Mouse (Mus musculus) cerebellum, adult 11-12 months (tissue): ENCODE measurements around the gene Vwce.
A peak's percentile ranks its signal among the peaks of the same experiment; 100 is the strongest.

Experiments
- DNase-seq: peaks from one replicate; pipeline ENCODE4 v3.0.0; 2022

Gene Vwce

DNA sequence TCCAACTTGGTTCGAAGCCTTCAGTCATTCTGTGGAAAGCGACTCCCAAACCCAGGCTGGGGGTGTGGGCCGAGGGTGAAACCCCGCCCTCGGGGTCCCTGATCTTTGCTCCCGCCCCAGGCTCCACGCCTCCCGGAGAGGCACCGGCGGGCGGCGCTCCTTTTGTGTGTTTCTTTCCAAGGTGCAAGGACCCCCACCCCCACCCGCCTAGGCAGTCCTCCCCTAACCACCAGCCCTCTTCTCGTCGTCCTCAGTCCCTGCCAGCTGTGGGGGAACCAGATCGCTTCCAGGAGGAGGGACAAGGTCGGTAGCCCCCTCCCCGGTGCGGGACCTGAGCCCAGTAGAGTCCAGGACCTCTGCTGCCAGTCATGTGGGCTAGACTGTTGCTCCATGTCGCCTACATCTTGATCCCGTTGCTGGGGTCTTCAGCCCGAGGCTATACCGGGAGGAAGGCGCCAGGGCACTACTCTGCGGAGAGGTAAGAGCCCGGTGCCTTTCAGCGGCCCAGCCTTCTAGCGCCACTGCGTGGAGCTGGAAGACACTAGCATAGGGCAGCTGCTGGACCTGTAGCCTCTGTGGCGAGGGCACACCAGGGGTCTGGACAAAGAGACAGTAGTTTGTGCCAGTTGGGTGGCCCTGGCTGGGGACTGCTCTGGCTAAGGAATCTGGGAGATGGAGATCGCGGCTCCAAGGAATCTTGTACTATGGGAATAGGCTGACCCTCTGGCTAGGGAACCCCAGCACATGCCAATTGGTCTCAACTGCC, at the start of gene Vwce:
Gene Vwce (plus strand): TSS at position 108 of the 766 bp plus-strand sequence.
- DNase-seq = peak; percentile 57

DNA sequence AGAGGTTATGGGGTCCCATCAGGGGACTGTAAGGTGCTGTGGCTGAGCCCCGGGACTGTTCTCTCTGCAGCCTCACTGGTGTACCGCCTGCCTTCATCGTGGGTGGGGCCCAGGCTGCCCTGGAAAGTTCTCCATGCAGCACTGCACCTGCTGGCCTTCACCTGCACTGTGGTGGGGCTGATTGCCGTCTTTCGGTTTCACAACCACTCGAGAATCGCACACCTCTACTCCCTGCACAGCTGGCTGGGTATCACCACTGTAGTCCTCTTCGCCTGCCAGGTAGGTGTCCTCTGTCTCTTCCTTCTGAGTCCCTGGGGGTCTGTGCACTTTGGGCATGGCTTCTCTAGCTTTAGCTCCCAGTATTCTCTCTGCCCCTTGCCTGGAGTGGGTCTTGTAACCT, 48.9 kb upstream of the Vwce start:
- no peak for DNase-seq

DNA sequence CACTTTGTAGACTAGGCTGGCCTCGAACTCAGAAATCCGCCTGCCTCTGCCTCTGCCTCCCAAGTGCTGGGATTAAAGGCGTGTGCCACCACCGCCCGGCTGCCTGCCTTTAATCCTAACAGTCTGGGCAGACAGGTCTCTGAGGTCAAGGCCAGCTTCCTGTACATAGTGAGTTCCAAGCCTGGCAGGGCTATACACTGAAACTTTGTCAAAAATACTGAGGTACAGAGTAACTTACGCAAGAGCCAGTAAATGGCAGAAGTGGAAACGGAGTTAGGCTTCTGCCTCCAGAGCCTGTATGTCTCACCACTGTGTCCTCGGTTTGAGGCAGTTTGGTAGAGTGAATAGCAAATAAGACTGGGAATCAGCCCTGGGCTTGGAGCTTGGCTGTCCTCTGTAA, 46.8 kb upstream of the Vwce start:
- no peak for DNase-seq

DNA sequence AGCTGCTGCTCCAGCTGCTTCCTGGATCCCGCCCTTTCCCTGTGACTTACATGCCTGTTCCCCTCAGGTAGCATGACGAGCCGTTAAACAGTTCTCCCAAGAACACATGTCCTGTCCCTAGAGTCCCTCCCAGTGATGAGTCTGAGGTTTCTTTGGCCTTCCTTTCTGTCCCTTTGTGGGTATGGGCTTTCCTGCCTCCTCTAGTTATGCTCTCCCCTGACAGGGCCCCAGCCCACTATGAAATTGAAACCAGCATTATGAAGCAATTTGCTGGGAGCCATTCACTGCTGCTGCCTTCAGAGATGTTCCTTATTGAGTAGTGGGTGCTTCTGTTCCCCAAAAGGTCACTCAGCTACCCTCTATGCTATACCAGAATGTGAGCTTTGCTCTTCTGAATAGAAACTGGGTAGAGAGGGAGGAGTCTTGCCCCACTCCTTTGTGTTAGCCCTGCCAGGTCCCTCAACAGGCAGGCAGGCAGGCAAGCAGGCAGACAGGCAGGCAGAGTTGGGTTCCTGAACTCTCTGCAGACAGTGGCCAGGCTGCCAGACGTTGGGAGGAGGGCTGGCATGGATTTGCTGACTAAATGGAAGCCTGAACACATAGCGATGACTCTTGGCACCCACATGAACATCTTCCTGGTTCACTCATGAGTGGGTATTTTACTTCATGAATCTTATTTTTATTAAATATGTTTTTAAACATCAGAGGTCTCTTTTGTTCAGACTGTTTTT, 44.7 kb upstream of the Vwce start:
- DNase-seq = no peak

DNA sequence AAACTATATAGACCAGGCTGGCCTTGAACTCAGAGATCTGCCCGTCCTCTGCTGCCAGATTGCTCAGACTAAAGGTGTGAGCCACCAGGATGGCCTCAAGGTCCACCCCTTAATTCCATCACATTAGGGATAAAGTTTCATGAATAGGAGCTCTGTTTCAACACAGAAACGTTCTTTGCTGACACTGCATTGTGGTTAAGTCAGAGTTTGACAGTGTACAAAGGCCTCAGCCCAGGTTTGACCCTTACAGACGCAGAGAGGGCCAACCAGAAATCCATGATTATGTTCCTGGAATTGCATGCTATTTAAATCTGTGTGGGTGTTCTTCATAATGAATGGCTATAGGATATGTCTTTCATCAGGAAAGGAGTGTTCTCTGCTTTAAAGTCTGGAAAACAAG, 43.7 kb upstream of the Vwce start:
- DNase-seq = no peak

DNA sequence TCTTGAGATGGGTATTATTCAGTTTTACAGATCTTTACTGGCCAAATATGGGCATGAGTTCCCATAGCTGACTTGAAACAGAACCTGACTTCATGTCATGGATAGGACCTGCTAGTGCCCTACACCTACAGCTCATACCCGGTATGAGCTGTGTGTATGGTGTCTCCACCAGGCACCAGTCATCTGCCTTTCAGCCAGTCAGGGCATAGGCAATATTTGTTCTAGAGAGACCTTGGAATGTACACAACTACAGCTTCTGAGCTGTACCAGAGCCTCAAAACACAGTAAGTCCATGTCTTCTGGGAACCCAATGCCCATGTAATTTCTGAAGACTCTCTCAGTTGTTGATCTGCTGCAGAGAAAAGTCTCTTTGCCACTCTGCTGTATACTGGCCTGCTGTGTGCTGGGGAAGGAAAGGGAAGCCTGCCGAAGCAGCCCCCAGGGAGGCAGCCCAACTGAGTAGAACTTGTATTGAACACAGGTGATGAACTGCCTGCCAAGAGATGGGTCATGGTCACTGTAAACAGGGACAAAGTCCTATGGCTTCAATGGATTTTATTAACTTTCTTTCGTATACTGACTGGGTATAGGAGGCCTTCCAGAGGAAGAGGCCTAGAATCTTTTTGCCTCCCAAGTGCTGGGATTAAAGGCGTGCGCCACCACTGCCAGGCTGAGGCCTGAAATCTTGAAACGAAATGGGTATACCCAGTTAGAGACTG, 42.2 kb upstream of the Vwce start:
- no peak for DNase-seq

DNA sequence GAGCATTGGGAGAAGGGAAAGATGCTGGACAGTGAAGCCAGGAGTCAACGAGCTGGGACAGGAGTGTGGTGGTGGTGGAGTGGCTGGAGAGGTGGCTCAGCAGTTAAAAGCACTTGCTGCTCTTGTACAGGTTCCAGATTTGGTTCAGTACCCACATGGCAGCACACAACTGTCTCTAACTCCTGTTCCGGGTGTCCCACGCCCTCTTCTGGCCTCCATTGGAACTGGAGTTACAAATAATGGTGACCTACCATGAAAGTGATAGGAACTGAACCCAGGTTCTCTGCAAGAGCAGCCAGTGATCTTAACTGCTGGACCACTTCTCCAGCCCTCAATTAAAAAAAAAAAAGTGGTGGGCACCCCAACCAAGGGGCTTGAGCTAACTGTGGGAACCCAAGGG, 35.8 kb upstream of the Vwce start:
- no peak for DNase-seq

DNA sequence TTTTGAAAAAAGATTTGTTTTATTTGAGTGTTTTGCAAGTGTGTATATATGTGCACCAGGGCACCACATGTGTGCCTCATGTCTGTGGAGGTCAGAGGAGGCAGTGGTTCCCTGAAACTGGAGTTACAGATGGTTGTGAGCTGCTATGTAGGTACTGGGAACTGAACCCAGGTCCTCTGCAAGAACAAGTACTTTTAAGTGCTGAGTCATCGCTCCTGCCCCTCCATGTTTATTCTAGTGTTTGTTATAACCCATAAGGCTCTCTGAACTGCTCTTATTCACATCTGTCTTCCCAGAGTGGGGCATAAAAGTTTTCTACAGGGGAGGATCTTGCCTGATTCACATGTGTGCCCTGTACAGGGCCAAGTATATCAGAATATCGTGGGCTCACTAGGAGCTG, 34.4 kb upstream of the Vwce start:
- DNase-seq = no peak

DNA sequence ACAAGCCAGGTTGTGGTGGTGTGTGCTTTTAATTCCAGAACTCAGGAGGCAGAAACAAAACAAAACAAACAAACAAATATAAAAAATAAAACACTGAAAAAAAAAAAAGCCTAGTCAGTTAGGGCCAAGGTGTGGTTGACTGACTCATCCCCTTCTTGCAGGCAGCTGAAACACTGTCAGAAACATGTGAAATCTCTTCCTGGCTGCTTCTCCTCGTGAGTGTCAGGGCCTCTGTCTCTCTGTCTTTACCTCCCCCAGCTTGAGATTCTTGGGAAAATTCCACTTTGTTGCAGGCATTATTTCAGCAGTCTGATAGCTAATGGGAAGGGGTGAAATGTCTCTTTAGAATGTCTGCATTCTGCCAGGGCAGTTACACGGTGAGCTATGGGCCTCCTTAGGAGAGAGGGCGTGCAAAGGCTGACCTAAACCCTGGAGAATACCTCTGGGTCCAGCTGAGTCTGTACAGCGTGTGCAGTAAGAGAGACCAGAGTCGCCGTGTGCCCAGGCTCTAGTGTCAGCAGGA, 31.7 kb upstream of the Vwce start:
- DNase-seq = no peak

DNA sequence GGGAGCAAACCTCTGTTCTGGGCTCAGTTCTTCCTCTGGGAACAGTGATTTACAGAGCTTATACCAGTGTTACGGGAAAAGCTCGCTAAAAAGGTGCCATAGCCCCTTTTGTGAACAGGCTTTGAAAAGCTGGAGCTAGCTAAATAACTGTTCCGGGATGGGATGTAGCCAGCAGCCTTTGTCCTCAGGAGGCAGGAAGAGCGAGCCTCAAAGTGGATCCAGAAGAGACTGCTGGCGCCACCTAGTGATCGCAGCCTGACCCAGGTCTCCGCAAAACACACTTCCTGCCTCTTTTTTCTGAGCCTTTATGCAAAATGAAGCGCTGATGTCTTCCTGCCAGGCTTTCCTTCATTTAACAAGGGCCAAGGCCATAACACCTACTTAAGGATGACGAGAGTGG, 31.2 kb upstream of the Vwce start:
- peak; percentile 85 for DNase-seq

DNA sequence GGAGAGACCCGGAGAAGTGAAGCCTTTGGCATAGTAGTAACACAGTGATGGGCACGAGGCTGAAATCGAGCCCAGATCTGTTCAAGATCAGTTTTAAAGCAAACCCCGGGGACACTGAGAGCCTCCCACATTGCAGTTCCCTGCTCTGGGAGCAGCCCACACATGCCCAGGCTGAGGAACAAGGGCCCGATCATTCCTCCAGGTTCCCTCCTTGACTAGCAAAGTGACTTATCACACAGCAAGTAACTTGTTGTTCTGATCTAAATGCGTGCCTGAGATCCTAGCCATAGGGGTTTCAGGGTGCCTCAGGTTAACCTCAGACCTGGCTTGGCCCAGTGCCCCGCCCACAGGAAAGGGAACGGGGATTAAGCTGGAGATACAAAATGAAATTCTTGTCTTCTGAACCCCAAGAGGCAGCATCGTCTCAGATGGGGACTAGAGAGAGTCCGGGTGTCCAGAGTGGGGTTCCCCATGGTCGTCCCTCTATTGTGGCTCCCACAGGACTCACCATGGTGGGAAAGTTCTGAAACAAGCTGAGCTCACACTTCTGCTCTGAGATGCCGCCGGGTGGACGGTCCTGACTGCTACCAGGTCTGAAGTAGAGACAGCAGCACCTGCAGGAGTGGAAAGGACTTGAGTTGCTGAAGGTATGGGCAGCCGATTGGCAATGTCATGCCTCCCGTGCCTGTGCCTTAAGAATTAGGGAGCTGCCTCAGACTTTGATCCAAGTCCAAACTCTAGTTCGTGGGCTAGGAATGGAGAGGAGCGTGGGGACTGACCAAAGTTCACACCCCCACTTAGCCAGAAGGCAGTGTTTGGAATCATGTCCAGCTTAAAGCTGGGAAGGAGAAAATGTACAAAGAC, 30.1 kb upstream of the Vwce start:
- DNase-seq = peak; percentile 58

DNA sequence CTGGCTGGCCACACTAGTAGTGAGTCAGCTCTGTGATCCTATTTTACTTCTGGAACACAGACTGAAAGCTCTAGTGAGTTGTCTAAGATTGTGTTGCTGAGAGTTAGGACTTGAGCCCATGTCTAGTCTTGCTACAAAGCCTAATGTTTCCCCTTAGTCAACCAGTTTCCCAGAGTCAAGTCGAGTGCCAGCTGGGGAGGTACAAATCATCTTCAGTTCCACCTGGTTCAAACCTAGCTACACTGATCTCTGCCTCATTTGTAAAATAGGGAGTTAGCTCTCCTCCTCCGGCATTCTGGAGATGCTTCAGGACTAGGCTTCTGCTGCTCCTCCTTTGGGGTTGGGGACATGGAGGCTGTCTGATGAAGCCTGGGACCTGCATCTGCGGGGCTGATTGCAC, 29.5 kb upstream of the Vwce start:
- peak; percentile 26 for DNase-seq

DNA sequence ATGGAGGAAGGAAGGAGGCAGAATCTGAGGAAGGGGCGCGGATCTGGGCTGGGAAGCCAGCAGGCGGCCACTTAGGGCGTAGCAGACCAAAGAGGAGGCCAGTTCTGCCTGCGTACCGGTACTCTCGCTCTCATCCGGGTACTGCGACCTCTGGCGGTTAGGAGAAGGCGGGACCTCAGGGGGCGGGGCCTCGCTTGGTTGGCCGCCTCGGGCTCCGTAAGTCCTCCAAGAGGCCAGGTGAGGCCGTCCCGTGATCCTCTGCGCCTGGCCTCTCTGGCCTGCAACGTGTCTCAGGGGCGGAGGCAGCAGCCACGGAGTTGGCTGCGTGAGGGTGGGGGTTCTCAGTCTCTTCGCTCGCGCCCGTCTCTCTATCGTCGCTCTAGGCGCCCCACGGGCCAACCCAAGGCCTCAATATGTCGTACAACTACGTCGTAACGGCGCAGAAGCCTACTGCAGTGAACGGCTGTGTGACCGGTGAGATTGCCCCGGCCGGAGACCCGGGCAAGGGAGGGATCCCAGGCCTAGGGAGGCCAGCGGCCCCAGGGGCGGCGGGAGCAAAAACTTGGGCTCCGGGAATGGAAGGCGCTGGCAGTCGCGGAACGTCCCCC, 28.6 kb upstream of the Vwce start, which contains the start of the genes Ddb1 and Tkfc:
Gene Ddb1 (plus strand): TSS at position 35 of the 608 bp plus-strand sequence.
Gene Tkfc (minus strand): TSS at position 362 of the 608 bp plus-strand sequence.
- DNase-seq = peak; percentile 98

DNA sequence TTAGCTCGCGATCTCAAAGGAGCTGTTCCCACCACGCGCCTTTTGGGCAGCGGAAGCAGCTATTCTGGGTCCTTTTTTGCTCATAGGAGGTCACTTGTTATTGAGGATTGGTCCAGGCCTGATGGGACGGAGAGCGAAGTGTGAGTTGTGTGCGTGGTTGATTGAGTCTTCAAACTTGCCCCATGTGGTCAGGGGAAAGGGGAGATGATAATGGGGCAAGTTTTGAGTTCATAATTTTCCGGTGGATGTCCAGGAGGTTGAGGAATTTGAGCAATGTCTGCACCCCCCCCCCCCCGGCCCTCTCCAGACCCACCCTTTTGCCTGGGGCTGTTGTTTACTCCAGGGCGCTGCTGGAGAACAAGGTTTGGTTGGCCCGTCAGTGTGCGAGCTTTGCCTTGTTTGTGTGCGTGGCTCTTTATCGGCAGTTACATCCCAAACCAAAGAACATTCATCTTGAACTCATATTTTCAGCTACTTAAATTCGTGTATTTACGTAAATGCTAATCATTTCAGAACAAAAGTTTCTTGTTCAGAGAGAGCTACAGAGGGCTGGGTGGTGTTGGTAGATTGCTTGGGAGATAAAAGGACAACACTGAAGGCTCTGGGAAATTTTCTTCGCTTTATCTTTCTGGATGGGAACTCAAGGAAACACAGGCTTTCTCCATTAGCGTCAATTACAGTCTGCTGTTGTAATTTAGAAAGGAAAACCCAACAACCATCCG, 28.0 kb upstream of the Vwce start:
- DNase-seq = no peak

DNA sequence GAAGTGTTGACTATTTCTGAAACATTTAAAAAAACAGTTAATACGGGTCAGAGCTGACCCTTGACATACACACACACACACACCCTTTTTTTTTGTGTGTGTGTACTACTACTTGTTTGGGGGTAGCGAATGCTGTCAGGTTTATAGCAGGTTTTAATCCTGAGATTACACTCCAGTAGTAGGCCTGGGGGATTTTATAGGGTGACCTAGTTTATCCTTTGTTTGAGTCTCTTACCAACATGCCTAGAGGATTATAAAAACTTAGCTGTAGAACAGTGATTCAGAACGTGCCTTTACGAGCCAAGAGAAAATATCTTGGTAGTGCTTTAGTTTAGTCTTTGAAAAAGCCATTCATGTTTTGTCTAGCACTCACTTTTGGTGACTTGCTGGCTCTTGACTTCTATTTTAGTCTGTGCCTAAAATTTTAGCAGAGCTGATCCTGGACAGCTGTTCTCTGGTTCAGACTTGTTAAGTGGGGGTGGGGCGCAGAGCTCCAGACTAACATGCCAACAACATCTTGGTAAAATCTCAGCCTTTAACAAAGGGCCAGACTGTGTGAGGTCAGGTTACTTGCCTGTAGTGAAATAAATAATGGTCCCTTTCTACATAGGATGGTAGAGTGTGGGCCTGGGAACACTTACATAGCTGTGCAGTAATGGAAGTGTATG, 25.3 kb upstream of the Vwce start:
- DNase-seq = no peak

DNA sequence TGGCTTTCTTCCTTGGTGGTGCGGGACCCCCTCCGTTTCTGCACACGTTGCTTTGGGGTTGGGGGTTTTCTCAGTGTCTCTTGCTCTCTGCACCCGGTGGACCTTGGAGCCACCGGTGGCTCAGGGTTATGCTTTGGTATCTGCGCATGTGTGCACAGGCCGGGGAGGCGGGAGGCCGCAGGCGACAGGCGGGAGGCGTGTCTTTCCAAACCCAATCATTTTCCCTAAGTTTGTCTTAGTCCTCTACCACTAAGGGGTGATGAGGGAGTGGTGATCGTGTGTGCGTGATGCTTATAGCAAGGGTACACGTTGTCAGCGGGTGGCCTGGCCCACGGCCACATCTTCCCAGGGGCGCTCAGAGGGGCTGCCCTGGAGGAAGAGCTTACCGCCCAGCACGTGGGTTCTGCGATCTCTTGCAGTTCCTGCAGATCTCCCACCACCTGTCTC, 882 bp downstream of the Vwce start:
- peak; percentile 67 for DNase-seq

DNA sequence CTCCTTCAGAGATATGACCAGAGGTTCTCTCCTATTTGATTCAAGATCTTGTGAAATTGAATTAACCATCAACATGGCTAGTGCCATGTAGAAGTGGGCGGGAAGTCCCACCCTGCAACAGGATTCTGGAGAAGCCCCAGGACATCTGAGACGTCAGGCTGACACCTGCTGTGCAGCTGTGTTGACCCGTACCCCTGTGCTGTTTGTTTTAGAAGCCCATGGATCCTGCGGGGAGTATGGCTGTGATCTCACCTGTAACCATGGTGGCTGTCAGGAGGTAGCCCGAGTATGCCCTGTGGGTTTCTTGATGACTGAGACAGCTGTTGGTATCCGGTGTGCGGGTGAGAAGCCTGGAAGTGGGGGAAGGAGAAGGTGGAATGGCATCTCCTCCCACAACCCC, 3.8 kb downstream of the Vwce start:
- DNase-seq = no peak

DNA sequence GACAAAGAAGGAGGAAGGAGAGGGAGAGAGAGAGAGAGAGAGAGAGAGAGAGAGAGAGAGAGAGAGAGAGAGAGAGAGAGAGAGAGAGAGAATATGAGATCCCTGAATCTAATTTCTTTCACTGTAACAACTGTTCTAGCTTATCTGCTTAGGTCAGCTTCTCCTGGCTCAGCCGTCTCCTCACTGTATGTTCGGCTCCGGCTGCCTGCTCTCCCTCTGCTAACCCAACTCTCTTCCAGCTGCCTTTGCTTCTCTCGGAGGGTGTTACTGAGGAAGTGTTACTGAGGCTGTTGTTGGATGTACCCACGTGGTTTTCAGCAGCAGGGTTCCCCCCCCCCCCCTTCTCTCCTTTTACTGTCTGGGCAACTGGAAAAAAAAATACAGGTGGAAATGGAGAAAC, 6.1 kb downstream of the Vwce start:
- no peak for DNase-seq

DNA sequence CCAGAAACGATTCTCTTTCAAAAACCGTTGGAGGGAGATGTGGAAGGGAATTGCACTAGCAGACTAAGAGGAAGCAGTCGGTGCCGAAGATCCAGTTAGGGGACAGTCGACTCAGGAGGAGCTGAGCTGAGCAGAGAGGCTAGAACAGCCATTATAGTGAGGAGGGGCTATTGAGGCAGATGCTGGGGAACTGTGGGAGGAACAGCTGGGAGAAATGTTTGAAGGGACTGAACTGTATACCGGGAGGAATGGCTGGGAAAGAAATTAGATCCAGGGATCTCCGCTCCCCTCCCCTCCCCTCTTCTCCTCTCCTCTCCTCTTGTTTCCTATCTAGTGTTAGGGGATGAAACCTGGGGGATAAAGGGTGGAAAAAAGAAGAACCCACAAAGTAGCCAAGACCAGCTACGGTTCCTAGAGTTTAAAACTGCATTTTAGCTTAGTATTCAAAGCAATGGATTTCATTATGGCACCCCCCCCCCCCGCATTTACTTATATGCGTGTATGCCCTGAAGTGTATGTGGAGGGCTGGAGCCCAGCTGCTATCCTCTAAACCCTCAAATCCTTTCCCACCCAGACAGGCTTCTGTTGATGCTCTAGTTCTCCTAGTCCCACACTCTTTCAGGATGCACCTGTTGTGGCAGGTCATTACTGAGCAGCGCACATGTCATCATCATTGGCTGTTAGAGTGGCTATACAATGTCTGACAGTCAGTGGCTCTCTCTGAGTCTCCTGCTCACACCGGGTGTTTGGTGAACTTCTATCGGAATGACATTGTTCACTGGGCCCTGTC, 6.8 kb downstream of the Vwce start:
- DNase-seq = no peak

DNA sequence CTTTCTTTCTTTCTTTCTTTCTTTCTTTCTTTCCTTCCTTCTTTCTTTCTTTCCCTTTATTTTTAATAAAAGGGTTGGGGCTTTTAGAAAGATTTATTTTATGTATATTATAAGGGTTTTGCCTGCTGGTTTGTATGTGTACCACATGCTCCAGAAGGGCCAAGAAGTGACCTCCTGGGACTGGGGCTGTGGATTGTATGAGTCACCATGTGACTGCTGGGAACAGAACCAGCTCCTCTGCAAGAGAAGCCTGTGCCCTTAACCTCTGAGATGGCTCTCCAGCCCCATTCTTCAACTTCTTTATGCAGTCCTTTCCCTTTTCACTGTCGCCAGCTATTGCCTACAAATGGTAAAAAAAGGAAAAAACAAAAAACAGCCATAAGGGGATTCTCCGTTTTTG, 11.6 kb downstream of the Vwce start:
- DNase-seq = no peak
